ENCODE assay signal across 8 mouse cellular contexts in the genomic region with DNA sequence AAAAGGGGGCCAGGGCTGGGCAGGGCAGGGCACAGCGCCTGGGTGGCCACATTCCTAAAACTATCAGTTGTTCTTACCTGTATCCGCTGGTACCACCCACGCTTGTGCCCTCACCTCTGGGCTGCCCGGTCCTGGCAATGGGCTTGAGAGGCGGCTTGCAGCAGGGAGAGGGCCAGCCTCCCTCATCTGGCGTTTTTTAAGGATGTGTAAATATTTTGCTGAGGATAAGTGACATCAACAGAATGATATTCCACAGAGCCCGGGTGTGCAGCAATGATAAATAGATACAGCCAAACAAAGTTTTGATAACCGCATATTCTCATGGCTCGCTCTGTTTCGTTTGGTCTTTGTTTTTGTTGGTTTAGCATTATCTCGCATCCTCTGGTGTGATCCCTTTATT. TPM values are rescaled to one million over a fixed set of nuclear protein-coding genes. Genes with fewer than 3 reads are reported as not detected.
DNase-seq lines count a peak whose midpoint lies in the region; ATAC-seq lines count a peak whose summit lies in the region.

No protein-coding gene starts in this region.

- H3K36me3 ChIP-seq in kidney, embryonic 15.5 days: no peaks in the 10 kb centered on the region
- H3K36me3 ChIP-seq in forebrain, embryonic 15.5 days: no peaks in the 10 kb centered on the region
- H3K36me3 ChIP-seq in limb, embryonic 10.5 days: no peaks in the 10 kb centered on the region
- no peaks in the 10 kb centered on the region for H3K36me3 ChIP-seq in neural tube, embryonic 13.5 days

- H3K27ac ChIP-seq in kidney, embryonic 15.5 days: no peak overlapping the region
- peak overlapping the region; percentile 87 for H3K27ac ChIP-seq in forebrain, embryonic 15.5 days (replicated peaks)
- H3K27ac ChIP-seq in limb, embryonic 10.5 days: no peak overlapping the region
- peak overlapping the region; percentile 90 for H3K27ac ChIP-seq in neural tube, embryonic 13.5 days (replicated peaks)

- H3K9me3 ChIP-seq in kidney, embryonic 15.5 days (replicated peaks): no peaks in the 10 kb centered on the region
- H3K9me3 ChIP-seq in forebrain, embryonic 15.5 days: no peaks in the 10 kb centered on the region
- no peaks in the 10 kb centered on the region for H3K9me3 ChIP-seq in limb, embryonic 10.5 days (replicated peaks)
- no peaks in the 10 kb centered on the region for H3K9me3 ChIP-seq in neural tube, embryonic 13.5 days

- 36% methylated on average over 11 of the region's 11 CpGs for WGBS in kidney, embryonic 15.5 days
- 40% methylated on average over 11 of the region's 11 CpGs for WGBS in forebrain, embryonic 15.5 days
- WGBS in limb, embryonic 10.5 days: 25% methylated on average over 11 of the region's 11 CpGs
- WGBS in neural tube, embryonic 13.5 days: 26% methylated on average over 11 of the region's 11 CpGs

- no peak overlapping the region for H3K9ac ChIP-seq in kidney, embryonic 15.5 days
- peak overlapping the region; percentile 72 for H3K9ac ChIP-seq in forebrain, embryonic 15.5 days (replicated peaks)
- peak overlapping the region; percentile 89 for H3K9ac ChIP-seq in neural tube, embryonic 13.5 days

- H3K4me3 ChIP-seq in kidney, embryonic 15.5 days (replicated peaks): peak overlapping the region; percentile 60
- H3K4me3 ChIP-seq in forebrain, embryonic 15.5 days: peak overlapping the region; percentile 64
- no peak overlapping the region for H3K4me3 ChIP-seq in limb, embryonic 10.5 days
- peak overlapping the region; percentile 62 for H3K4me3 ChIP-seq in neural tube, embryonic 13.5 days

- peaks cover 77% of the 10 kb centered on the region for H3K27me3 ChIP-seq in kidney, embryonic 15.5 days
- no peaks in the 10 kb centered on the region for H3K27me3 ChIP-seq in forebrain, embryonic 15.5 days
- peaks cover 99% of the 10 kb centered on the region for H3K27me3 ChIP-seq in limb, embryonic 10.5 days (ENCODE audit: low read depth, poor library complexity, severe bottlenecking)
- H3K27me3 ChIP-seq in neural tube, embryonic 13.5 days: peaks cover 70% of the 10 kb centered on the region

- H3K4me1 ChIP-seq in kidney, embryonic 15.5 days: peaks cover 8% of the 10 kb centered on the region; the same call in 1 of the 2 replicates
- peaks cover 25% of the 10 kb centered on the region for H3K4me1 ChIP-seq in forebrain, embryonic 15.5 days
- H3K4me1 ChIP-seq in limb, embryonic 10.5 days: peaks cover 5% of the 10 kb centered on the region; the same call in 1 of the 2 replicates
- H3K4me1 ChIP-seq in neural tube, embryonic 13.5 days (replicated peaks): peaks cover 44% of the 10 kb centered on the region

- H3K4me2 ChIP-seq in kidney, embryonic 15.5 days: peak overlapping the region; percentile 88
- H3K4me2 ChIP-seq in forebrain, embryonic 15.5 days (replicated peaks): peak overlapping the region; percentile 57
- peak overlapping the region; percentile 59 for H3K4me2 ChIP-seq in neural tube, embryonic 13.5 days

- no peak for DNase-seq in kidney, postnatal 36 days
- DNase-seq in limb, embryonic 10.5 days (ENCODE audit: low spot score): peak; percentile 32
- DNase-seq in left cerebral cortex, adult 8-10 months (ENCODE audit: low spot score in 2 of 2): no peak
- DNase-seq in layer of hippocampus, adult 9-11 months: no peak
- no peak for DNase-seq in urinary bladder, adult 2 months (ENCODE audit: low spot score)

- no peak for ATAC-seq in kidney, embryonic 15.5 days (replicated peaks; ENCODE audit: low FRiP score)
- ATAC-seq in forebrain, embryonic 15.5 days (replicated peaks): peak; percentile 33; the same call in 1 of the 2 replicates
- no peak for ATAC-seq in neural tube, embryonic 13.5 days (ENCODE audit: low read depth)

RNA-seq across cellular contexts. Expression of gene Rai2, which starts 1.7 kb away (rescaled TPM):
- polyA plus RNA-seq in kidney, embryonic 15.5 days (2015; fragmentation: Nextera tagmentation; extraction: Ambion mirVana): 6.2 and 6.4 TPM in 2 replicates
- polyA plus RNA-seq in forebrain, embryonic 15.5 days (2015; fragmentation: Nextera tagmentation; extraction: Ambion mirVana): 15.8 and 16.5 TPM in 2 replicates
- polyA plus RNA-seq in limb, embryonic 10.5 days (2016; fragmentation: Nextera tagmentation; extraction: Ambion mirVana): 0.28 and 0.34 TPM in 2 replicates
- 18.7 and 21.9 TPM in 2 replicates for polyA plus RNA-seq in neural tube, embryonic 13.5 days (2015; fragmentation: Nextera tagmentation; extraction: Ambion mirVana)
- 10 to 100 TPM; 13.6 to 15.7 (median 14.3) TPM for total RNA-seq in left cerebral cortex, adult 8-10 months (2022)
- 11.0 and 11.5 TPM in 2 replicates for polyA plus RNA-seq in urinary bladder, adult 2 months (2012; rRNA removed)

Comparison
In these comparisons a context has a peak if more than half of its experiments do, and no peak if none do; other contexts are left out.
1. H3K27ac ChIP-seq: peak in forebrain, embryonic 15.5 days (single experiment) and neural tube, embryonic 13.5 days (single experiment); none in kidney, embryonic 15.5 days (single experiment) and limb, embryonic 10.5 days (single experiment).
2. Peak in every context shown above with its lines, with median percentiles within 50 percentile points of each other: H3K4me2 ChIP-seq.